Mouse (Mus musculus): ENCODE measurements at regions not wholly inside any gene's neighbourhood (a gene's known extent, or its start where the extent isn't known, plus 50 kb on each side); places are given as distances from the start of the nearest gene placed in this dataset.

DNA sequence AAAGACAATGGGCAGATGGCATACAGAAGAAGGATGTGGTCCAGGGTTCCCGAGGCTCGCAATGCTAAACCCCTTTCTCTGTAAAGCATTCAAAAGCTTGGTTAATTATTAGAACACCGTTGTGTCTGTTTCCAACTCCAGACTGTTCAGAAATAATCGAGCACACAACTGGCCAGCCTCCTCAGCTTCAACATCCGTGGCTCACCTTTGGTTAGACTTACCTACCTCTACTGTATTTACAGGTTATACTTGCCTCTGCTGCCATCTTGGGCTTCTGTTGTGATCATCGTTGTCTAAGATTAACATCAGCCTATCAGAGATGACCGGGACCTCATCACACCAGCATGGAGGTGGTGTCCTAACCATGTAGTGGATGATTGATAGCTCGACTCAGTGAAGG is 209.3 kb downstream of the Gadd45g start:
- no peak for DNase-seq

- DNase-seq: peak; percentile 62 to 85
Observed at GRCm38 (mm10) chr13:52057456-52057855, 211.0 kb downstream of the Gadd45g start.

GRCm38 (mm10) chr13:52059756-52060417 is 213.4 kb downstream of the Gadd45g start:
- DNase-seq: no peak

- peak; percentile 90 to 95 for DNase-seq
Observed at GRCm38 (mm10) chr13:52060418-52060870, 214.0 kb downstream of the Gadd45g start.

DNA sequence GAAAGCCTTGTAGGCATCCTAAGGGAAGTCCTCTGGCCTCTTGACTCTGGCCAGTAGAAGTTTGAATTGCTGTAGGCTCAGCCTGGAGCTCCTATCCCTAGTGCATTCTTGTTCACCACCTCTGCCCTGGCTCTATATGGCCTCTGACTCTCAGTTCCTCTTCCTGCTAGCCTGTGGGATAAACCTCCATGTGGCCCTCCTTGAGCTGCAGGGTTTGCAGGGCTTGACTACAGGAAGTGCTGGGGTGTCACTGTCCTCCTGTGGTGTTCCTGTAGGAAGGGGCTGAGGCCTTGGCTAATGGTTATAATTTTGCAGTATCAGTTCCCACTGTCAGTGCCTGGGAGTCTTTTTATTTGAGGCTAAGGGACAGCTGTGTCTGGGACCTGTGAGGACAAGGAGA is 215.0 kb downstream of the Gadd45g start:
- DNase-seq: peak in 1 of 2 experiments; percentile 8

DNA sequence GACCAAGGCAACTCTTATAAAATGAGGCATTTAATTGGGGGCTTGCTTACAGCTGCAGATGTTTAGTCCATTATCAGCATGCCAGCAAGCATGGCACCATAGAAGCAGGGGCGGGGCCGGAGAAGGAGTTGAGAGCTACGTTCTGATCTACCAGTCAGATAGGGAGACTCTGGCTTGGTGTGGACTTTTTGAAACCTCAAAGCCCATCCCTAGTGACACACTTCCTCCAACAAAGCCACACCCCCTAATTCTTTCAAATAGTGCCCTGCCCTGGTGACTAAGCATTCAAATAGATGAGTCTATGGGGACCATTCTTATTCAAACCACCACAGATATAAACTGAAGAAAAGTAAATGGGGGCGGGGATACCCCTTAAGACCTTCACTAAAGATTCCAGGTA is 215.4 kb downstream of the Gadd45g start:
- no peak for DNase-seq

- DNase-seq: no peak
Observed at GRCm38 (mm10) chr13:52062576-52062975, 216.1 kb downstream of the Gadd45g start.

GRCm38 (mm10) chr13:52065274-52065673 is 218.8 kb downstream of the Gadd45g start:
- no peak for DNase-seq

- no peak for DNase-seq
Observed at GRCm38 (mm10) chr13:52065720-52066119, 219.2 kb downstream of the Gadd45g start.

DNA sequence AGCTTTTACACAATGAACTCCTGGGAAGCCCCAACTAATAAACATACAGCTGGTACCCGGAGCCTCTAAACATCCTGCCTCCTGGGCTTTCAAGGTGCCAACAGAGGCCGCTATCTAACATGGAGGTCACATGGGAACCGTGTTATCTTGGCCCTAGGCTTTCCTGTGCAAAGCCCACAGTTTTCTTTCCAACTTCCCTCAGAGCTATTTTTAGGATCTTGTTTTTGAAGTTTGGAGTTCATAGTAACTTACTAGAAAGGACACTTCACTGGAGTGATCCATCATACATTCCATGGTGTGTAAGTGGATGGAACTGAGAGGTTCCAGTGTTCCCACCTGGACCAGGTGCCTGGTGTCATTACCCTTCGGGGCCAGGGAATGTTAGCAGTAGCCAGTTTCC is 220.6 kb downstream of the Gadd45g start:
- DNase-seq: no peak

- DNase-seq: no peak
Observed at GRCm38 (mm10) chr13:52068886-52069439, 222.5 kb downstream of the Gadd45g start.

GRCm38 (mm10) chr13:52069714-52070113 is 223.2 kb downstream of the Gadd45g start:
- DNase-seq: no peak

- no peak for DNase-seq
Observed at GRCm38 (mm10) chr13:52070731-52071663, 224.5 kb downstream of the Gadd45g start.

DNA sequence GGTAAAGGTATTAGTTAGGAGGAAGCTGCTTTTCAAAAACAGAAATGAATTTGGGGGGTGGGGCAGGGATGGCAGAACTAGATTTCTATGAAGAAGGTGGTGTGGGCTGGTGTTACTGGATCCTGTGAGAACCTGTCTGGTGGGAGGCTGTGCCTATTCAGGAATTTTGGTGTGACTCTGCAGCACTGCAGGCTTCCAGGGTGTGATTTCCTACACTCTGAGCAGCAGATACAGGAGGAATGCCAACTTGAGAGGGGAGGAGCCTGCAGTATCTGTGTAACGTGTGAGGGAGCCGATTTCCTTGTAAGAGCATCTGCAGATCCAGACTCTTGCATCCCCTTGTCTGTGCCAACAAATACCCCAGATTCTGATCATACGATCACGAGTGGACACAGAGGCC is 231.1 kb downstream of the Gadd45g start:
- DNase-seq: no peak

DNA sequence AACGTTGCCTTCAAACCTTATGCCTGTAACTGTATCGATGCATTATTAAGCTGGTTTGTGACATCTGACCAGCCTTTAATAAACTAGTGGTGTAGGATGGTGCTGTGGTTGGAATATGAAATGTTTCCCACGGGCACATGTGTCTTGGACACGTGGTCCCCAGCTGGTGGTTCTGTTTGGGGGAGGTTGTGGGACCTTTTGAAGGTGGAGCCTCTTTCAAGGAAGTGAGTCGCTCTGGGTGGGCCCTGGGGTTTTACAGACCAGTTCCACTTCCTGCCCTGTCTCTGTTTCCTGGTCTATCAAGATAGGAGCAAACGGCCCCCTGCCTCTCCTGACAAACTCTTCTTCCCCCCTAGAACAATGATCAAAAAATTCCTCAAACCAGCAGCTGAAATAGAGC is 232.1 kb downstream of the Gadd45g start:
- no peak for DNase-seq

- DNase-seq: peak; percentile 20 to 44
Observed at GRCm38 (mm10) chr13:52079678-52080246, 233.3 kb downstream of the Gadd45g start.

DNA sequence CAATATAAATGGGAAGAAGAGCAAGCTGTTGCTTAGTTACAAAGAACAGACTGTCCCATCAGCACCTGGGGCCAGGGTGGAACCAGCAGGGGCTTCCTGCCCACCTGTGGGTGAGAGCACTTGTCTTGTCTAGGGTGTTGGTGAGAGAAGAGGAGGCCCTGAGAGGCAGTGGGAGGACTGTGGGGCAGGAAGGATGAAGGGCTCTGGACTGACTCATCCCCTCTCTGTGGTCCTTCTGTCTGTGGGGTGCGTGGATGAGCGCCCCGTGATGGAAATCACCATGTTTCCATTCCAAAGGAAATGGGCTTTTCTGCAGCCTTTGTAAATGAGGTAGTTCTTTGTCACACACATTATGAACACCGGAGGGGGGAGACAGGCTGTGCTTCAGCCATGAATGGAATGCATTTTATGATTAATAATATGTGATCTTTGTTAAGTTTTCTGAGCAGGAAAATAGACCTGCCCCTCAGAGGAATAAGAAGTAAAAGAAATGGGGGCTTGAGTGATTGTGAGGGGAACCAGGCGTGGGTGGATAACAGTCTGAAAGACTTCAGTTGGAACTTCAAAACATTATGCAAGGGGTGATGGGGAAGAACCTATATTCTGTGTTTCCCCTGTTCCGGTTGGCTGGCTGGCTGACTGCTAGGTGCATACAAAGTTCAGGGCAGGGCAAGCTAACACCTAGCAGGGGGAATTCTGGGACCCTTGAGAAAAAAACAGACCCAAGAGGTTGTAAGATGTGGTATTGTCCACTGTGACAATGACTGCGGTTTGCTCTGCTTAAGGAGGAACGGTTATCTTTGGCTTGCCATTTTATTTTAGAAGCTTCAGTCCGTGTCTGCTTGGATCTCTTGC is 237.3 kb downstream of the Gadd45g start:
- DNase-seq: no peak

DNA sequence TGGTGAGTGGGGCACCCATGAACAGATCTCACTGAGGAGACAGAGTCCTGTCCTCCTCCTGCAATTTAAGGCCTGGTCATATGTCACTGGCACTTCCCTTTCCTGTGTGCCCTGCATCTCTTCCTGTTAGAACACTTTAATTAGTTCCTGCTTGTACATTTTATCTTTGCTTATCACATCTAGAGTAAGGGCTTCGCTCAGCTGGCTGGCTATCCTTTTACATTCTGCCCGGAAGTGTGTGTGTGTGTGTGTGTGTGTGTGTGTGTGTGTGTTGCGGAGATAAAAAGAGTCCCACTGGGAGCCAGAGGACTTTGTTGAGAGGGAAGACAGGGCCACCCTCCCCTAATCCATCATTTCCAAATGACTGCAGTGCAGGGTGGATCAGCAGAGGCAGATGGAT is 238.6 kb downstream of the Gadd45g start:
- peak; percentile 38 to 48 for DNase-seq

- DNase-seq: no peak
Observed at GRCm38 (mm10) chr13:52088319-52088718, 241.8 kb downstream of the Gadd45g start.

DNA sequence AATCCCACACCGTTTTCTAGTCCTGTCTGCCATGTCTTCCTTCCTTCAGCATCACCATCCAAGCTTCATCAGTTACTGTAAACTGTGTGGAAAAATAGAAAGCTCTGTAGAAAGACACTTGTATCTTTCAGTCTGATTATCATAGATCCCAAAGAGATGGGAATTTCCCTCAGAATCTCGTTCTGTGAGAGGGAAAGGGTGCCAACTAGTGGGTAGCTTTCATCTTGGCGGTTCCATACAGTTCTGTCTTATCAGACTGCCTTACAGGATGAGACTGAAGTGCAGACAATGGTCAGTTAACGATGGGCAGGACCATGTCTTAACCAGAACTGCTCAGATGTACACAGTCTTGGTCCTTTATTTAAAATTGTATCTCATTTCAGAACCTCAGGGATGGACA is 243.9 kb downstream of the Gadd45g start:
- no peak for DNase-seq

- peak; percentile 39 to 59 for DNase-seq
Observed at GRCm38 (mm10) chr13:52094785-52095184, 248.3 kb downstream of the Gadd45g start.

DNA sequence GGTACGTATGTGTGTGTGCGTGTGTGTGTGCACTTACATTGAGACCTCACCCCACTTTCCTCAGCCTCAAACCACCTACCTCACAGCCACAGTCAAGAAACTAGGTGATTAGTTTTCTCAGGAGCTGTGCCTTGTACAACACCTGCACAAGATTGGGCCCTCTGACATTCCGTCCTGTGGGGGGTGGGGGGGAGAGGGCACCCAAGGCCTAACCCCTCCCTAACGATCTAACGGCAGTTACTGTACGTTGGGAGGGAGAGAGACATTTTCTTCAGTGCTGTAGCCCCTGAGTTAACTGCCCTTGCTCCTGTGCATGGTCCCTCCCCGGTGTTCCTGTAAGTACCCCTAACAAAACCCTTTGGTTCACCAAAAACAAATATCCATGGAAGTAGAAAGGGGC is 250.0 kb downstream of the Gadd45g start:
- no peak for DNase-seq
